Mouse (Mus musculus) midbrain, embryonic 11.5 days (tissue): ENCODE measurements at regions not wholly inside any gene's neighbourhood (a gene's known extent, or its start where the extent isn't known, plus 50 kb on each side); places are given as distances from the start of the nearest gene placed in this dataset.

Source experiments
- ATAC-seq: fragments of 200-750 bp; cut with Nextera tagmentation; 2 replicates; pipeline ENCODE4 v1.8.0; 2017; ENCODE audit warnings: moderate TSS enrichment, moderate library complexity; ENCODE audit not compliant: low FRiP score
- DNase-seq: peaks from one replicate; pipeline ENCODE4 v3.0.0; 2015; ENCODE audit warnings: low spot score; ENCODE audit errors: missing footprints
- H3K27ac ChIP-seq: fragments of 300-500 bp; sonication (generic); 2 replicates; pipeline ENCODE4 v1.5.1; 2014; ENCODE audit warnings: low read depth, low read length
- H3K27me3 ChIP-seq: fragments of 300-500 bp; sonication (generic); 2 replicates; pipeline ENCODE4 v1.6.1; 2014; ENCODE audit warnings: mild to moderate bottlenecking, low read length, moderate library complexity, mixed read lengths; ENCODE audit not compliant: control insufficient read depth, insufficient read depth
- H3K36me3 ChIP-seq: fragments of 300-500 bp; sonication (generic); 2 replicates; pipeline ENCODE4 v1.6.1; 2014; ENCODE audit warnings: mild to moderate bottlenecking, low read length, moderate library complexity, mixed read lengths; ENCODE audit not compliant: control insufficient read depth, insufficient read depth
- H3K4me1 ChIP-seq: fragments of 300-500 bp; sonication (generic); 2 replicates; pipeline ENCODE4 v1.6.1; 2014; ENCODE audit warnings: low read length; ENCODE audit not compliant: control insufficient read depth, insufficient read depth
- H3K4me2 ChIP-seq: fragments of 300-500 bp; sonication (generic); 2 replicates; pipeline ENCODE4 v1.6.1; 2014; ENCODE audit warnings: mild to moderate bottlenecking, moderate library complexity
- H3K4me3 ChIP-seq: fragments of 300-500 bp; sonication (generic); 2 replicates; pipeline ENCODE4 v1.5.1; 2014; ENCODE audit warnings: low read depth, low read length
- H3K9ac ChIP-seq: fragments of 300-500 bp; sonication (generic); 2 replicates; pipeline ENCODE4 v1.6.1; 2014; ENCODE audit warnings: low read length
- H3K9me3 ChIP-seq: fragments of 300-500 bp; sonication (generic); 2 replicates; pipeline ENCODE4 v1.6.1; 2016; ENCODE audit warnings: low read length; ENCODE audit not compliant: control insufficient read depth
- WGBS: fragments of 180-500 bp; shearing (Covaris S2); extraction: QIAGEN DNeasy Blood & Tissue Kit; methylation state at CpG from one replicate; pipeline ENCODE4 v1.1.7; 2014; 5-methylcytosine and 5-hydroxymethylcytosine counted together

DNA sequence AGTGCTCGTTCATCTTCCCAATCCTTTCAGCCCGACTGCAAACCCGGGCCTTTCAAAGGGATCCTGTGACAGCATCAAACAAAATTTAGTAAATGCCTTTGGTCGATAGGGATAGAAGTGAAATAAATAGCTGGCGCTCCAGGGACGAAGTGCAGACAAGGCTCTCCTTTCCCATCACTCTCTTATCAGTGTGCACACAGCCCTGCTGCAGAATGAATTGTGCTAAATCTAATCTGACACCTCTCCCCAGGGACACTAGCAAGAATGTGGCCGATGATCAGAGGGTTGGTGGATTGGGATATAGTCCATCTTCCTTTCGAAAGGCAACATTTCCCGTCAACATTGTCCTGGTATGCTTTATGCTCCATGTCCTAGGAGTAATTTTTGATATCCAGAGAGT, 1372.9 kb upstream of the Tenm4 start:
- Histone ChIP-seq H3K4me3 (no peak overlapping the region), H3K9ac (no peak overlapping the region), H3K4me1 (no peaks in the 10 kb centered on the region), H3K36me3 (no peaks in the 10 kb centered on the region), H3K4me2 (no peak overlapping the region), H3K27me3 (no peaks in the 10 kb centered on the region), H3K27ac (no peak overlapping the region), H3K9me3 (no peaks in the 10 kb centered on the region)
- ATAC-seq (peak; percentile 82), DNase-seq (no peak)
- 47% methylated on average over 9 of the region's 9 CpGs for WGBS

DNA sequence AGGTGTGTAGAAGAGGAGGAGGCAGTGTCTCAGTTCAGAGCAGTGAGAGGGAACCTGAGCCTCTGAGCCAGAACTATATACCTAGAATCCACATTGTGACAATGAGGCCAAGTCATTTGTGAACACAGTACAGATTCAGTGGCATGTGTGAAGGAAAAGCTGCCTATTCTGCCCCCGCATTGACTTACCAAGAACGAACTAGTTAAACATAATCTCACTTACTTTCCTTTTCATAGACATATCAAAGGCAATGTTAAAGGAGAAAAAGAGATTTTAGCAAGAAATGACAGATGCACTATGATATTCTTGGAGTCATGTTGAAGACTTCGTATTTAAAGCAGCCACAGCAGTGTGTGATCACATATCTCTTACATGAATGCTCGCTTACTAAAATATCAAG, 1329.8 kb upstream of the Tenm4 start:
- H3K27ac ChIP-seq, result no peak overlapping the region
- H3K4me1 ChIP-seq, result no peaks in the 10 kb centered on the region
- 89% methylated on average over 4 of the region's 4 CpGs for WGBS
- no peak overlapping the region for H3K4me2 ChIP-seq
- no peak for DNase-seq
- H3K4me3 ChIP-seq, result no peak overlapping the region
- H3K36me3 ChIP-seq, result no peaks in the 10 kb centered on the region
- no peaks in the 10 kb centered on the region for H3K27me3 ChIP-seq
- no peak overlapping the region for H3K9ac ChIP-seq
- no peaks in the 10 kb centered on the region for H3K9me3 ChIP-seq
- no peak for ATAC-seq

DNA sequence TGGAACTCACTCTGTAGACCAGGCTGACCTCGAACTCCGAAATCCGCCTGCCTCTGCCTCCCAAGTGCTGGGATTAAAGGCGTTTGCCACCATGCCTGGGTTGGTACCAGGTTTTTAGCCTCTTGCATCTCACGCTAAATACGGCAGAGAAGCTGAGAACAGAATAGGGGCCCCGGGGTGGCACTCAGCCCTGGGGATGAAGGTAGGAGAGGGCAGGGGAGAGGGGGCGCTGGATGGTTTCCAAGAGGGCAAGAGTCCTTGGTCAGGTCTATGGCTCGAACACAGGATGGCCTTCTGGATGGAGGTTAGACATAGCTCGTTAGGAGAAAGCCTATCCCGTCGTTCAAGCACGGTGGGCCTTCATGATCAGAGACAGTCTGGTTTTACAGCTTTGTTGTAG, 1319.7 kb upstream of the Tenm4 start:
- ATAC-seq (no peak), DNase-seq (no peak)
- Histone ChIP-seq H3K9me3 (no peaks in the 10 kb centered on the region), H3K4me3 (no peak overlapping the region), H3K4me1 (no peaks in the 10 kb centered on the region), H3K27me3 (no peaks in the 10 kb centered on the region), H3K4me2 (no peak overlapping the region), H3K27ac (no peak overlapping the region), H3K36me3 (no peaks in the 10 kb centered on the region), H3K9ac (no peak overlapping the region)
- WGBS, result 91% methylated on average over 13 of the region's 13 CpGs

DNA sequence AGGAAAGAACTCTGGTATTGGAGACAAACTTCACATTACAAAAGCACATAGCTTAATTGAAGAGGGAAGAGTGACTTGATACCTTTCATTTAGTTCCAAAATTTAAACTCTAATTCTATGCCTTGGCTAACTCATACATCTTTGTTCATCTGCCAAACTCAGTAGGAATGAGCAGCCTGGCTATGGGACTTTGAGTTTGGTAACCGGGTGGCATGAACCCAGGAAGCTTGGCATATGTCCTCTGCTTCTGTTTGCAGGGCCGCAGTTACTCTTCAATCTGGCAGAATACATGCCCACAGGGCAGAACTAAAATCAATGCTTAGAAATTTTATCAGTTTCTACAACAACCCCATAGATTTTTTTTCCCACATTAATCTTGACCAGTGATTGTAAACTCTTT, 1314.4 kb upstream of the Tenm4 start:
- 86% methylated on average over 2 of the region's 2 CpGs for WGBS
- Histone ChIP-seq H3K4me1 (no peaks in the 10 kb centered on the region), H3K27me3 (no peaks in the 10 kb centered on the region), H3K36me3 (no peaks in the 10 kb centered on the region), H3K9ac (no peak overlapping the region), H3K4me3 (no peak overlapping the region), H3K27ac (no peak overlapping the region), H3K4me2 (no peak overlapping the region), H3K9me3 (no peaks in the 10 kb centered on the region)
- DNase-seq, result no peak
- ATAC-seq, result no peak

DNA sequence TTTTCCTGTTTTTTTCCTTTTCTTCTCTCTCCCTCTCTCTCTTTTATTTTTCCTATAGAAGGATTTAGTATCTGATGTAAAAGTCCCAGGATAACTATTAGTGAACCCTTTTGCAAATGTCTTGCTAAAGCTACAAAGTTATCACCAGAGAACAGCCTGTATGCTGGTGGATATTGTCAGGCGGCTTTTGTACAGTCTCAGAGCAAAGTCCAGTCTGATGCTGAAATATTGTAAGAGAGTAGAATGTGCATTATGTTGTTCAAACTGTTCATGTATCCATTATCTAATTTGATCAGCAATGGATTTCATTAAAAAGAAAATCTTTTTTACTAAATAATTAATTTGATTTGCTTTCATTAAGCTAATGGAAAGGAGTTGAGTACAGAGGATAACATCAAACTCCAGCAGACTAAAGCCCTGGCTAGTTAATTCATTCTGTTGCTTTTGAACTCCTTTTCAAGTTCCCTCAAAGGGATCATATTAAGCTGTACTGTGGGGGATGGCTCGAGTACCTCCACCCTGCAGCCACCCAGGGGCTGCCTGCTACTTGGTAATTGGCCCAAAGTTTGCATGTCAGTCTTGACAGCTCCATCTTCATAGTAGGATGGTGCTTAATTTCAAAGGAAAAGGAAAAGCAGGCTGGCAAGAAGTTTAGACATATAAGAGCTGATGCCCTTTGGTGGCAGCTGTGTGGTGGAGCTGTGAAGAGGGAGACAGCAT, 1280.2 kb upstream of the Tenm4 start:
- H3K4me2 ChIP-seq, result no peak overlapping the region
- no peak for DNase-seq
- H3K36me3 ChIP-seq, result no peaks in the 10 kb centered on the region
- H3K9ac ChIP-seq, result no peak overlapping the region
- no peaks in the 10 kb centered on the region for H3K9me3 ChIP-seq
- no peak overlapping the region for H3K27ac ChIP-seq
- WGBS, result 45% methylated on average over 2 of the region's 2 CpGs
- peaks cover 2% of the 10 kb centered on the region; the same call in 1 of the 2 replicates for H3K4me1 ChIP-seq
- no peaks in the 10 kb centered on the region for H3K27me3 ChIP-seq
- H3K4me3 ChIP-seq, result no peak overlapping the region
- ATAC-seq, result 0 out of 2 replicates have a peak, but pooled peaks have one; percentile 44

DNA sequence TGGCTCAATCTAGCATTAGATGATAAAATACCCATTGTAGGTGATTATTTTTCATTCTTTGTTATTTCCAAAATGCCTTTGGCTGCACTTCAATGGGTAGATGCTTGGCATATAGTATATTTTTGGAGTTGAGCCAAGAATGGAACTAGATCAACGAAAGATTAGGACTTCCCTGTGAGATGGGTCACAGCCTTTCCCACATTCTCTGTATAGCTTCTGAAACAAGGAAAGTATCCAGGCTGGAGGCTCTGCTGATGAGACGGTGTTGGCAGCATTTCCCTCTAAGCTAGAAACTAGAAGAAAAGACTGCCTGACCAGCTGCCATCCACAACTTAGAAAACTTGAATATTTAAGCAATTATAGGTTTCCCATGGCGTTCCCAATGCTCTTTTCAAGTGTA, 1273.0 kb upstream of the Tenm4 start:
- H3K36me3 ChIP-seq, result no peaks in the 10 kb centered on the region
- no peaks in the 10 kb centered on the region for H3K27me3 ChIP-seq
- H3K4me1 ChIP-seq, result no peaks in the 10 kb centered on the region
- no peaks in the 10 kb centered on the region for H3K9me3 ChIP-seq
- H3K4me2 ChIP-seq, result no peak overlapping the region
- DNase-seq, result no peak
- no peak for ATAC-seq
- H3K27ac ChIP-seq, result no peak overlapping the region
- H3K4me3 ChIP-seq, result no peak overlapping the region
- H3K9ac ChIP-seq, result no peak overlapping the region
- 71% methylated on average over 3 of the region's 3 CpGs for WGBS

DNA sequence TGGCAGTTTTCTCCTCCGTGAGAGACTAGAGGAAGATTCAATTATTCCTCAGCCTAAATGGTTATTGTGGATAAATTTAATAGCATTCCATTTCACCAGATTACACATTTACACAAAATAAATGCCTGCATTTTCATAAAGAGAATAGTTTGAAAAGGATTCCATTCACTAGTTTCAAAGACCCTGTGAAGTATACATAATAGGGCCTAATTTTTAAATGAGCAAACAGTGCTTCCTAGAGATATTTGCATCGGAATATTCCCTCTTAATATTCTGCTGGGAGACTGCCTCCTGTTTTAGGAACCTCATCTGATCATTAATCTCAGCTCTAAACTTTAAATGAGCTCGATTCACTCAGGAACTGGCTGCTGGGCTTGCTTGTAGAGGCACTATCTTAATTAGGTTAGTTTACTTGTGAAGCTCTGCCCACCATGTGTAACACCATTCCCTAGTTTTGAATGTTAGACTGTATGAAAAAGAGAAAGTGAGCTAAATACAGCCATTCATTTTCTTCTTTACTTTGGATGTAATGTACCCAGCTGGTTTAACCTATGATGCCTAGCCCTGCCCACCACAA, 1244.4 kb upstream of the Tenm4 start:
- no peak overlapping the region for H3K9ac ChIP-seq
- ATAC-seq, result no peak
- H3K27me3 ChIP-seq, result no peaks in the 10 kb centered on the region
- no peaks in the 10 kb centered on the region for H3K4me1 ChIP-seq
- no peak for DNase-seq
- 81% methylated on average over 3 of the region's 3 CpGs for WGBS
- no peak overlapping the region for H3K27ac ChIP-seq
- no peaks in the 10 kb centered on the region for H3K36me3 ChIP-seq
- H3K4me3 ChIP-seq, result no peak overlapping the region
- no peaks in the 10 kb centered on the region for H3K9me3 ChIP-seq
- no peak overlapping the region for H3K4me2 ChIP-seq

DNA sequence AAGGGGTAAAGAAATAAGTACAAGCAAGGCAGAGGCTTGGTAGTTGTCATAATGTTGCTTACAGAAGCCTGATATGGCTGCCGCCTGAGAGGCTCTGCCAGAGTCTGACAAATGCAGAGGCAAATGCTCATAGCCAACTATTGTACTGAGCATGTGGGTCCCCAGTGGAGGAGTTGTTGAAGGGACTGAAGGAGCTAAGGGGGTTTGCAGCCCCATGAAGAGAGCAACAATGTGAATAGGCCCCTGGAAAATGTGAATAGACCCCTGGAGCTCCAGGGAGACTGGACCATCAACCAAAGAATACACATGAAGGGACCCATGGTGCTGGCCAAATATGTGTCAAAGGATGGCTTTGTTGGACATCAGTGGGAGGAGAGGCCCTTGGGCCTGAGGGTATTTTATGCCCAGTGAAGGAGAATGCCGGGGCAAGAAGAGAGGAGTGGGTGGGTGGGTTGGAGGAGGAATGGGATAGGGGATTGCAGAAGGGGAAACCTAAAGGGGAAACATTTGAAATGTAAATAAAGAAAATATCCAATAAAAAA, 1207.2 kb upstream of the Tenm4 start:
- no peak for DNase-seq
- H3K4me1 ChIP-seq, result no peaks in the 10 kb centered on the region
- 80% methylated on average over 2 of the region's 2 CpGs for WGBS
- H3K9me3 ChIP-seq, result no peaks in the 10 kb centered on the region
- ATAC-seq, result no peak
- H3K27me3 ChIP-seq, result no peaks in the 10 kb centered on the region
- no peak overlapping the region for H3K9ac ChIP-seq
- H3K36me3 ChIP-seq, result no peaks in the 10 kb centered on the region
- no peak overlapping the region for H3K4me2 ChIP-seq
- no peak overlapping the region for H3K4me3 ChIP-seq
- H3K27ac ChIP-seq, result no peak overlapping the region

DNA sequence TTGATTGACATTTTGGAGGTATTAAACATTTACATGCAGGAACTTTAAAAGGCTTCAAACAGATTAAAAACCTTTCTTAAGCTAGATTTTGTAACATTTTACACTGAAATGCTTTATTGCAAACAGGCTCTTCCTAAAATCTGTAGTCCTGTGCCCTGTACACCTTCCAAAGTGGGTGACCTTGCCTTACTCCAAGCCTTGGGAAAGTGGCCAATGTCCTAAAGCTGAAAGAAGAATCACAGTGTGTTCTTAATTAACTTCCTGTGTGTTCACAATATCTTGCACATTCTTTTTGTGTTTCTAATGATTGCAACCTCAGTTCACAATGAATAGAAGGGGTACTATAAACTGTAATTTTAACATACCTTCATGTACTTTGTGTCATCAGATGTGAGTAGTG, 1203.4 kb upstream of the Tenm4 start:
- no peaks in the 10 kb centered on the region for H3K27me3 ChIP-seq
- no peak overlapping the region for H3K4me2 ChIP-seq
- H3K27ac ChIP-seq, result no peak overlapping the region
- DNase-seq (no peak), ATAC-seq (no peak)
- H3K9ac ChIP-seq, result no peak overlapping the region
- no peaks in the 10 kb centered on the region for H3K9me3 ChIP-seq
- no peak overlapping the region for H3K4me3 ChIP-seq
- no peaks in the 10 kb centered on the region for H3K4me1 ChIP-seq
- no peaks in the 10 kb centered on the region for H3K36me3 ChIP-seq
